Mouse (Mus musculus) kidney, postnatal 0 days (tissue): ENCODE data around the gene Dpm2. TPM values are rescaled to one million over a fixed set of nuclear protein-coding genes. Genes with fewer than 3 reads are reported as not detected.

ENCODE experiments used
- ATAC-seq: fragments of 200-750 bp; cut with Nextera tagmentation; replicated peaks from 2 replicates; pipeline ENCODE4 v1.8.0; 2017; ENCODE audit warnings: low read depth, moderate number of reproducible peaks, moderate TSS enrichment, moderate library complexity; ENCODE audit not compliant: low FRiP score
- DNase-seq: peaks from one replicate; pipeline ENCODE4 v3.0.0-alpha.2; 2016; ENCODE audit warnings: low spot score
- H3K27ac ChIP-seq: fragments of 300-500 bp; sonication (generic); 2 replicates; pipeline ENCODE4 v1.5.1; 2014; ENCODE audit warnings: mild to moderate bottlenecking
- H3K27me3 ChIP-seq: fragments of 300-500 bp; sonication (generic); 2 replicates; pipeline ENCODE4 v1.6.1; 2014; ENCODE audit warnings: low read length, mixed read lengths; ENCODE audit not compliant: insufficient read depth
- H3K36me3 ChIP-seq: fragments of 300-500 bp; sonication (generic); 2 replicates; pipeline ENCODE4 v1.6.1; 2014; ENCODE audit warnings: low read length, mixed read lengths; ENCODE audit not compliant: insufficient read depth
- H3K4me1 ChIP-seq: fragments of 300-500 bp; sonication (generic); replicated peaks from 2 replicates; pipeline ENCODE4 v1.6.1; 2014; ENCODE audit warnings: antibody characterized with exemption, low read length, mixed read lengths; ENCODE audit not compliant: insufficient read depth
- H3K4me2 ChIP-seq: fragments of 300-500 bp; sonication (generic); 2 replicates; pipeline ENCODE4 v1.6.1; 2014; ENCODE audit warnings: mild to moderate bottlenecking, low read length, moderate library complexity, mixed read lengths
- H3K4me3 ChIP-seq: fragments of 300-500 bp; sonication (generic); replicated peaks from 2 replicates; pipeline ENCODE4 v1.5.1; 2014; ENCODE audit warnings: low read depth, low read length
- H3K9ac ChIP-seq: fragments of 300-500 bp; sonication (generic); 2 replicates; pipeline ENCODE4 v1.6.1; 2014; ENCODE audit warnings: low read depth, low read length
- H3K9me3 ChIP-seq: fragments of 300-500 bp; sonication (generic); replicated peaks from 2 replicates; pipeline ENCODE4 v1.6.1; 2016; ENCODE audit warnings: low read length, inconsistent platforms, mixed read lengths
- CTCF ChIP-seq: IDR thresholded peaks from 2 replicates; pipeline ENCODE4 v1.5.1; 2016; ENCODE audit warnings: antibody characterized with exemption, low read depth, mild to moderate bottlenecking, moderate library complexity
- WGBS: fragments of 180-500 bp; shearing (Covaris S2); extraction: QIAGEN DNeasy Blood & Tissue Kit; methylation state at CpG from one replicate; pipeline ENCODE4 v1.1.7; 2014; 5-methylcytosine and 5-hydroxymethylcytosine counted together
- polyA plus RNA-seq: library from polyadenylated mRNA; unstranded; fragments of >200 nt; fragmentation: Nextera tagmentation; extraction: Ambion mirVana; gene quantifications from 2 replicates; pipeline ENCODE4 v1.2.1, GENCODE M21; 2015

Dpm2 gene
- polyA plus RNA-seq, 1 experiment from 2014 or later = 110 TPM

DNA sequence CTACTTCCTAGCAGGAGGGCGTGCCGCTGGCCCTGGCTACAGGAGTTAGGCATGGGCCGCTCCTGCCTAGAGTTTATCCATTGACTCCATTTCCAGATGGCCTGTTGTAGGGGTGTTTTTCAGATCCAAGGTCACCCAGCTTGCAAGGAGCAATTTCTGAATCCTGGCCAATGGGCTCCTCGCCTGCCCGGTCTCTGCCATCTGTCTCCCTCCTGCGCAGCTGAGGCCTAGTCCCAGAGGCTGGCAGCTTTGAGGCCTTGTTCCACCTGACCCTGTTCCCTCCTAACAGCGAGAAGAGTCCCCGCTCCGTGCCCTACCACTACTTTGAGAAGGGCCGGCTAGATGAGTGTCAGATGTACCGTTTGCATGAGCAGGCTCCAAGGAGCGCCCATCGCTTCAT is 26.1 kb downstream of the Dpm2 start:
- no peak for DNase-seq
- H3K36me3 ChIP-seq = peaks cover 6% of the 10 kb centered on the region; the same call in 1 of the 2 replicates

DNA sequence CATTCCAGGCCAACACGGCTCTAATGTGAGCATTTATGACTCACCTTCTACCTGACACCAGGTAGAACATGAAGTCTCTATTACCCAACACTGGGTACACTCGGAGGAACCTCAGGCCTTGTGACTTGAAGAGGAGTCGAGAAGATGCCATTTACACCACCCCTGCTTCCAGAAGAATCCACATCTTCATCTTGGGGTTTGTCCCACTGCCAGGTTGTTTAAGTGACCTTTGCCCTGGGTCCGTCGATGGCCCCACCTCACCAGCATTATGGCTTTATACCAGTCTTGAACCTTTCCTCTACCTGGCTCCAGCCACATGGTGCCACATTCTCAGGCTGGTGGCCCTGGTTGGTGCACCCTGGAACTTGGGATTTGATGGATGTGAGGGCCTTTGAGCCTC is 26.6 kb downstream of the Dpm2 start:
- Histone ChIP-seq H3K9ac (no peak overlapping the region), H3K27me3 (no peaks in the 10 kb centered on the region), H3K9me3 (no peaks in the 10 kb centered on the region), H3K36me3 (peaks cover 6% of the 10 kb centered on the region; the same call in 1 of the 2 replicates), H3K4me3 (no peak overlapping the region), H3K27ac (no peak overlapping the region), H3K4me1 (peaks cover 5% of the 10 kb centered on the region), H3K4me2 (no peak overlapping the region)
- TF ChIP-seq CTCF = no peak
- 89% methylated on average over 5 of the region's 5 CpGs for WGBS
- no peak for DNase-seq
- no peak for ATAC-seq

More for the DNA sequence above, 26.1 kb downstream of the Dpm2 start:
- no peaks in the 10 kb centered on the region for H3K27me3 ChIP-seq
- H3K9ac ChIP-seq = no peak overlapping the region
- TF ChIP-seq CTCF = no peak
- no peaks in the 10 kb centered on the region for H3K4me1 ChIP-seq
- ATAC-seq = no peak
- no peak overlapping the region for H3K4me2 ChIP-seq
- no peaks in the 10 kb centered on the region for H3K9me3 ChIP-seq
- H3K4me3 ChIP-seq = no peak overlapping the region
- H3K27ac ChIP-seq = no peak overlapping the region
- WGBS = 89% methylated on average over 13 of the region's 13 CpGs

DNA sequence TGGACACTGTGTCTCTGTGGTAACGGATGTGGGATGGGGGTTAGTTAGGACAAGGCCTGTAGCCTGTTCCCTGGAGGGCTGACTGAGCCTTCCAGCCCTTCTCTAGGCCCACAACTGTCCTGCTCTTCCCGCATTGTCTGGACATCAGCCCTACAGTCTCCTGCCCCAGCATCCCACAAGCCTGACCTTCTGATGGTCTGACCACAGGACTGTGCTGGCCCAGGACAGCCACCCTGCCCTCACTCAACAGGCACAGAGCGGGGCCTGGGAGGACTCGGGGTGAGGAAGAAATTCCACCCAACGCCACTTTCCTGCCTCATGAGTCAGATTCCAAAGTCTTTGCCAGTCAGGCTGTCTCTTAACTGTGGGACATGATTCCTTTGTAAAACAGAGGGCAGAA is 27.0 kb downstream of the Dpm2 start:
- ATAC-seq (no peak), DNase-seq (no peak)
- no peak overlapping the region for H3K4me3 ChIP-seq
- H3K9ac ChIP-seq = no peak overlapping the region
- 83% methylated on average over 5 of the region's 5 CpGs for WGBS
- no peak for TF ChIP-seq CTCF
- H3K4me2 ChIP-seq = no peak overlapping the region
- H3K9me3 ChIP-seq = no peaks in the 10 kb centered on the region
- peaks cover 7% of the 10 kb centered on the region for H3K4me1 ChIP-seq
- H3K27me3 ChIP-seq = no peaks in the 10 kb centered on the region
- H3K36me3 ChIP-seq = peaks cover 6% of the 10 kb centered on the region; the same call in 1 of the 2 replicates
- H3K27ac ChIP-seq = no peak overlapping the region

DNA sequence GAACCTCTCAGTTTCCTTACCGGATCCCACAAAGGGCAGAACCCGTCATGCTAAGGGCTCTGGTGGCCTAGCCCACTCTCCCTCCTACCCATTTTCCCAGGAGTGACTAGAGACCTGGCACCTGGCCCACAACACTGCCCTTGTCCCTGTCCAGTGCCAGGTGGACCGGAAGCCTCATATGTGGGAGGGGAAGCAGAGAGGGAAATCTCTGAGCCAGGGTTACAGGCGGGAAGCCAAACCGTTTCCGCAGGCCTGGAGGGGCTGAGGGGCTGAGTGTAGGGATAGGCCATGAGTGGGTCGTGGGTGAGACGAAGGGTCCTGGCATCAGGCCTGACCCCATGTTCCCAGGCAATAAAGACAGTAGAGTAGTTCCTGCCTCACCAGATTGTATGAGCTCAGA is 27.8 kb downstream of the Dpm2 start:
- no peak for TF ChIP-seq CTCF
- DNase-seq (no peak), ATAC-seq (no peak)
- Histone ChIP-seq H3K27me3 (no peaks in the 10 kb centered on the region), H3K9ac (no peak overlapping the region), H3K27ac (no peak overlapping the region), H3K9me3 (no peaks in the 10 kb centered on the region), H3K4me2 (no peak overlapping the region), H3K4me3 (no peak overlapping the region), H3K36me3 (peaks cover 6% of the 10 kb centered on the region; the same call in 1 of the 2 replicates), H3K4me1 (peaks cover 7% of the 10 kb centered on the region)
- WGBS = 54% methylated on average over 8 of the region's 8 CpGs

DNA sequence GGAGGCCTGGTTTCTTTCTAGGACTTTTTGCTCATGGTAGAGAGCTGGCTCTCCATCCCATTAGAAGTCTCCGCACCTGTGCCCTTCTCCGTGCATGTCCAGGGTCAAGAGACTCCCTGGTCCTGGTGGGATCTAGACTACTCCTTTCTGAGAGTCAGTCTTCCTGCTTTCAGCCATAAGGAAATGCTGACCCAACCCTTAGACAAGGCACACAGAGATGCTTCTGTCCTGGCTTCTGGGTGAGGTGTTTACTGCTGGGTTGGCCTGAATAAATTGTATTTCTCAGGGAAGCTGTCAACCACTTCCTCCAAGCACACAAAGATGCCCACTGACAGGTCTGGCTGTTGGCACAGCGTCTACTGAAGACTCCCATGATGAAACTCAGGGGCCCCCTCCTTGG is 28.8 kb downstream of the Dpm2 start, which contains the start of gene St6galnac6:
St6galnac6 (plus strand) TSS at position 301 of the 400 bp plus-strand sequence.
- TF ChIP-seq CTCF = no peak
- ATAC-seq (no peak), DNase-seq (no peak)
- Histone ChIP-seq H3K36me3 (peaks cover 6% of the 10 kb centered on the region; the same call in 1 of the 2 replicates), H3K9ac (no peak within 1 kb of the TSS), H3K4me1 (peaks cover 7% of the 10 kb centered on the region), H3K9me3 (no peaks in the 10 kb centered on the region), H3K27ac (no peak within 1 kb of the TSS), H3K4me2 (no peak within 1 kb of the TSS), H3K4me3 (no peak within 1 kb of the TSS), H3K27me3 (no peaks in the 10 kb centered on the region)
- WGBS = 83% methylated on average over 3 of the region's 3 CpGs

DNA sequence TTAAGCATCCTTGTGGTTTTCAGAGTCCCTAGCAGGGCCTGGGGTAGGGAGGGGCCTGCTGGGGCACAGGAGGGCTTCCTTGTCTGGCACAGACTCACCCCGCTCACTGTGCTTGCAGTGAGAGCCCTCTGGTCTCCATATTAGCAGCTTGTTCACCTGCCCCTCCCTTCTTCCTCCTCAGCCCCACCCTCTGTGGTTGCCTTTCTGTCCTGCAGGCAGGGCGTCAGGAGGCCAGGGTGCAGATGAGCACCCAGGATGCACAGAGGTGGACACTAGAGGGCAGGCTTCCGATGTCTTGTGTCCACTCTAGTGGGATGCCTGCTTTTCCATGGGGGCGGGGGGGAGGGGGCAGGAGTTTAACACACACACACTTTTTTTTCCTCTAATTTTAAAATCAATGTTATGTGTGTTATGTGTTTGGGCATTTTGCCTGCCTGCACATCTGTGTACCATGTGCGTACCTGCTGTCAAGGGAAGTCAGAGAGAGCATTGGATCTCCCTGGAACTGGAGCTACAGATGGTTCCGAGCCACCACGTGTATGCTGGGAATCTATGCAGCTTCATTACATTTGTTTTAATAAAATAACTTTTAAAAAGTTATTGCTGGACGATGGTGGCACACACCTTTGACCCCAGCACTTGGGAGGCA is 30.9 kb downstream of the Dpm2 start:
- no peaks in the 10 kb centered on the region for H3K36me3 ChIP-seq
- 0 out of 2 replicates have a peak overlapping the region, but pooled peaks have one; percentile 27 for H3K27ac ChIP-seq
- no peaks in the 10 kb centered on the region for H3K27me3 ChIP-seq
- H3K4me2 ChIP-seq = no peak overlapping the region
- no peak overlapping the region for H3K4me3 ChIP-seq
- H3K9me3 ChIP-seq = no peaks in the 10 kb centered on the region
- ATAC-seq = no peak
- DNase-seq = no peak
- peaks cover 7% of the 10 kb centered on the region for H3K4me1 ChIP-seq
- WGBS = 48% methylated on average over 8 of the region's 8 CpGs
- TF ChIP-seq CTCF = peak; percentile 56
- no peak overlapping the region for H3K9ac ChIP-seq
